Mouse (Mus musculus) limb, embryonic 11.5 days (tissue): ENCODE measurements around the gene Tmem176b. TPM values are rescaled to one million over a fixed set of nuclear protein-coding genes. Genes with fewer than 3 reads are reported as not detected.
A peak's percentile ranks its signal among the peaks of the same experiment; 100 is the strongest.
"Not testable (repeated sequence)": the region's sequence is repeated elsewhere in the genome, so short reads cannot be mapped to it uniquely, and the experiment has no call there.

Experiments
- ATAC-seq: fragments of 200-750 bp; cut with Nextera tagmentation; 2 replicates; pipeline ENCODE4 v1.8.0; 2017; ENCODE audit warnings: low read depth; ENCODE audit not compliant: insufficient number of reproducible peaks, low FRiP score, low TSS enrichment
- DNase-seq: peaks from one replicate; pipeline ENCODE4 v3.0.0-alpha.2; 2015; ENCODE audit warnings: low spot score
- H3K27ac ChIP-seq: fragments of 300-500 bp; sonication (generic); replicated peaks from 2 replicates; pipeline ENCODE4 v1.5.1; 2014; ENCODE audit warnings: low read depth, mild to moderate bottlenecking, low read length
- H3K27me3 ChIP-seq: fragments of 300-500 bp; sonication (generic); 2 replicates; pipeline ENCODE4 v1.6.1; 2014; ENCODE audit warnings: mild to moderate bottlenecking, low read length, mixed read lengths; ENCODE audit not compliant: control insufficient read depth, insufficient read depth
- H3K36me3 ChIP-seq: fragments of 300-500 bp; sonication (generic); 2 replicates; pipeline ENCODE4 v1.6.1; 2014; ENCODE audit warnings: mild to moderate bottlenecking, low read length, moderate library complexity, mixed read lengths; ENCODE audit not compliant: control insufficient read depth, insufficient read depth
- H3K4me1 ChIP-seq: fragments of 300-500 bp; sonication (generic); 2 replicates; pipeline ENCODE4 v1.6.1; 2014; ENCODE audit warnings: low read length, mixed read lengths; ENCODE audit not compliant: control insufficient read depth, insufficient read depth
- H3K4me2 ChIP-seq: fragments of 300-500 bp; sonication (generic); 2 replicates; pipeline ENCODE4 v1.6.1; 2014; ENCODE audit warnings: low read depth, mild to moderate bottlenecking, moderate library complexity; ENCODE audit not compliant: severe bottlenecking
- H3K4me3 ChIP-seq: fragments of 300-500 bp; sonication (generic); 2 replicates; pipeline ENCODE4 v1.5.1; 2014; ENCODE audit warnings: low read depth, low read length
- H3K9ac ChIP-seq: fragments of 300-500 bp; sonication (generic); 2 replicates; pipeline ENCODE4 v1.6.1; 2014; ENCODE audit warnings: mild to moderate bottlenecking, low read length
- H3K9me3 ChIP-seq: fragments of 300-500 bp; sonication (generic); 2 replicates; pipeline ENCODE4 v1.6.1; 2016; ENCODE audit warnings: low read length; ENCODE audit not compliant: control insufficient read depth
- WGBS: fragments of 180-500 bp; shearing (Covaris S2); extraction: QIAGEN DNeasy Blood & Tissue Kit; methylation state at CpG from one replicate; pipeline ENCODE4 v1.1.7; 2014; 5-methylcytosine and 5-hydroxymethylcytosine counted together
- polyA plus RNA-seq: library from polyadenylated mRNA; unstranded; fragments of >200 nt; fragmentation: Nextera tagmentation; extraction: Ambion mirVana; gene quantifications from 2 replicates; pipeline ENCODE4 v1.2.1, GENCODE M21; 2014

Tmem176b gene
- polyA plus RNA-seq, 1 experiment from 2014 or later = 74.1 TPM

DNA sequence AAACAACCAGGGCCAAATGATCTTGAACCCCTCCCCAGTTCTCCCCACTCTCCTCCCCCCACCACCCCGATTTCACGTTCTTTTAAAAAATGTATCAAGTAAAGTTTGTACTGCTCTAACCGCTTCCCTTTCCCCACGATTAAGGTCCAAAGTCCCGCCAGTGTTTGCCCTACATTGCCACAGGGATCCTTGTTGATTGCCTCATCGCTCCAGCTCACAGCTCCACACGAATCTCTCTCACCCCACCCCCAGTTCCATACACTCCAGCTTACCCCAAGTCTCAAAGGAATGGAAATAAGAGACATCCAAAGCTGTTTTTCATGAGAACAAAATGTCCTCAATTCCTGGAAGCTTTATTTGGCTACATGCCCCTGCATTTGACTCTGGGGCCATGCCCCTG, 16.3 kb downstream of the Tmem176b start:
- H3K4me1 ChIP-seq = no peaks in the 10 kb centered on the region
- H3K27me3 ChIP-seq = no peaks in the 10 kb centered on the region
- ATAC-seq (no peak), DNase-seq (no peak)
- no peak overlapping the region for H3K9ac ChIP-seq
- H3K27ac ChIP-seq = no peak overlapping the region
- H3K9me3 ChIP-seq = no peaks in the 10 kb centered on the region
- 70% methylated on average over 7 of the region's 7 CpGs for WGBS
- H3K36me3 ChIP-seq = no peaks in the 10 kb centered on the region
- H3K4me3 ChIP-seq = no peak overlapping the region
- H3K4me2 ChIP-seq = no peak overlapping the region

DNA sequence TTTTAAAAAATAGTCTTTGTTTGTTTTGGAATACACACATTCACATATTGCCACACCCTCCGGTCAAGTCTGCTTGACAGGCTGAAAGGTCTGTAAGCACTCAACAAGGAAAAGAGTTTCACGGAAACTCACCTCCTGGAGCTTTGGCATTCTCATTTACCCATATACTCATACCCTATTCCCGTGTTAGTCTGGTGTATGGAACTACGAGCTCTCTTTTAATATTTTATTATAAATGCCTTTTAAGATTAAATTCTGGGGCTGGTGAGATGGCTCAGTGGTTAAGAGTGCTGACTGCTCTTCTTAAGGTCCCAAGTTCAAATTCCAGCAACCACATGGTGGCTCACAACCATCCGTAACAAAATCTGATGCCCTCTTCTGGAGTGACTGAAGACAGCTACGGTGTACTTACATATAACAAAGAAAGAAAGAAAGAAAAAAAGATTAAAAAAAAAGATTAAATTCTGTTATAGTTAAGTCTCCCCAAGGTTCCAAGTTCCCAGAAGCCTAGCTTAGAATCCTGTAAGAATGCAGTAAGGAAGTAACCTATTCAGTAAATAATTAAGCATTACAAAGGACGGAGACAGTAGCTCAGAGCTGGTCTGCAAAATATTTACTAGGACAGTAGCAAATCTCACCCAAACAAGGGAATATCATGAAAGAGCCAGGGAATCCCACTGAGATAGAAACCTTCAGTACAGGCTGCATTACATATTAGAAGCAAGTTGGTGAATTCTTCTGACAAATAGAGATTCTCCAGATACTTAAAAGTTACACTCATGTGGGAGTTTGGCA, 19.1 kb downstream of the Tmem176b start:
- not testable (repeated sequence) for ATAC-seq, H3K27me3 ChIP-seq, H3K4me2 ChIP-seq, H3K4me1 ChIP-seq, DNase-seq, H3K9me3 ChIP-seq, H3K27ac ChIP-seq, H3K4me3 ChIP-seq, H3K9ac ChIP-seq, H3K36me3 ChIP-seq
- 86% methylated on average over 7 of the region's 7 CpGs for WGBS

DNA sequence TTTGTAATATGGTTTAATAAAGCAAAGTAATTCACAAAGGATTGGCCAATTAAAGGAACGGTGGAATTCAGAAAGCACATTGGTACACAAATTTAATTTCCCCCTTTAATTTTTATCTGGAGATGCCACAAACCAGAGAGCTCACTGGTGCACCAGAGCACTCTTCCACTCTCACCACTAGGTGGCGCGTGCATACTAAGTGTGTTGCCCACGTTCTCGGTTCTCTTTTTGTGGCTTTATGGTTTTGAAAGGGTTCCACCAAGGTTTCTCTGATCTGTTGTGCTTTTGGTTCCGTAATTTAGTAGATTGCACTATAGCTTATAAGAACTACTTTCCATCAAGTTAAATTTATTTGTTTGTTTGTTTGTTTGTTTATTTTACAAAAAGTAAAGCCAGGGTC, 23.5 kb downstream of the Tmem176b start:
- Histone ChIP-seq H3K27me3 (no peaks in the 10 kb centered on the region), H3K9ac (no peak overlapping the region), H3K4me3 (no peak overlapping the region), H3K4me1 (no peaks in the 10 kb centered on the region), H3K4me2 (no peak overlapping the region), H3K36me3 (no peaks in the 10 kb centered on the region), H3K9me3 (no peaks in the 10 kb centered on the region), H3K27ac (no peak overlapping the region)
- ATAC-seq (no peak), DNase-seq (peak; percentile 78)
- WGBS = 10% methylated on average over 6 of the region's 6 CpGs

DNA sequence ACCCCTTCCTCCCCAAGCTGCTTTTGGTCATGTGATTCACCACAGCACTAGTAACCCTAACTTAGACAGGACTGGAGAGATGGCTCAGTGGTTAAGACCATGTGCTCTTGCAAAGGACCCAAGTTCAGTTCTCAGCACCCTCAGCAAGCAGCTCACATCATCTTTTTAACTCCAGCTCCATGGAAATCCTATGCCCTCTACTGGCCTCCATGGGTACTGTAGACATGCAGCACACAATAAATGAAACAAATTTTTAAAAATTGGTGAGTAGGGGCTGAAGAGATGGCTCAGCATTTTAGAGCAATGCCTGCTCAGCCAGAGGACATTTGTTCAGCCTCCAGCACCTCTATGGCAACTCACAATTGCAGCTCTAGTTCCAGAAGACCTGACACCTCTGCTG, 26.3 kb downstream of the Tmem176b start:
- Histone ChIP-seq H3K9me3 (no peaks in the 10 kb centered on the region), H3K4me2 (no peak overlapping the region)

DNA sequence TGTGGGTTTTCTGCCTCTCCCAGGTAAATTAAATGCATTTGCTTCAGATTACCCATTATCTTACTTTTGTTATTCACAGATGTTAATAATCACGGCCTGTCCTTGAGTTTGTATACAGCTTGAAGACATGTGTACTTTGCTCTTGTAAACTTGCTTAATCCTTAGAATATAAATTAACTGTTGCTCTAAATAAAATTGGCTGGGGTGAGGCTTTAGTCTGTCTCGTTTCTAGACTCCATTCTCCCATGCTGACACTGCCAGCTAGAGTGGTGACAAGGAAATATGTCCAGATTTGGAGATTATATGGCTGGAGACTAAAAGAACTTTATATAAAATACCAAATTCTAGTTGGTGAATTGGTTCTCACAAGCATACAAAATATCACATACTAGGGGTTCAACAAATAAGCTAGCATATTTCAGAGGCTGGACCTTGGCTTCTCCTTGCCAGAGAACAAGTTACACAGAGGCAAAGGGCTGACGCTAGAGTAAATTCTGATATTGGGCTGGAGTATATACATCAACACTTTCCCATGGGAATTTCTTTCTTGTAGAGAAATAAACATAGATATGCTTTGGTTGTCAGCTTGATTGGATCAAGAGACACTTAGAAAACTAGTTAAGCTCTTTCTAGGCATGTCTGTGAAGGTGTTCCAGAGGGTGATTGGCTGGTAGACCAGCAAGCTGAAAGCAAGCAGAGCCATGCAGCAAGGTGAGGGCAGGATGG, 31.6 kb downstream of the Tmem176b start:
- WGBS = 69% methylated on average over 3 of the region's 3 CpGs
- Histone ChIP-seq H3K4me3 (no peak overlapping the region), H3K36me3 (no peaks in the 10 kb centered on the region)

More for the DNA sequence above, 26.3 kb downstream of the Tmem176b start:
- Histone ChIP-seq H3K27me3 (no peaks in the 10 kb centered on the region), H3K27ac (no peak overlapping the region), H3K9ac (no peak overlapping the region), H3K36me3 (no peaks in the 10 kb centered on the region), H3K4me1 (no peaks in the 10 kb centered on the region), H3K4me3 (no peak overlapping the region)
- ATAC-seq (no peak), DNase-seq (no peak)

DNA sequence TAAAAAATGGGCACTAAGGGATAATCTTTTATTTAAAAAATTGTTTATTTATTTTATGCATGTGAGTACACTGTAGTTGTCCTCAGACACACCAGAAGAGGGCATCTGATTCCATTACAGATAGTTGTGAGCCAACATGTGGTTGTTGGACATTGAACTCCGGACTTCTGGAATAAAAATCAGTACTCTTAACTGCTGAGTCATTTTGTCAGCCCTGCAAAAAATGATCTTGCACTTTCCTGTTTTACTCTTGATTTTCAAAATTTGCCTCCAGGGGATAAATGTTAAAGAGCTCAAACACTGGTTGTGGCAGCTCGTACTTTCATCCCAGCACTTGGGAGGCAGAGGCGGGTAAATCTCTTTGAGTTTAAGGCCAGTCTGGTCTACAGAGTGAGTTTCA, 34.5 kb downstream of the Tmem176b start:
- 92% methylated on average over 3 of the region's 3 CpGs for WGBS
- H3K9me3 ChIP-seq = no peaks in the 10 kb centered on the region
- no peak overlapping the region for H3K4me3 ChIP-seq
- no peak overlapping the region for H3K27ac ChIP-seq
- H3K36me3 ChIP-seq = no peaks in the 10 kb centered on the region
- DNase-seq (no peak), ATAC-seq (no peak)
- no peaks in the 10 kb centered on the region for H3K27me3 ChIP-seq
- no peak overlapping the region for H3K9ac ChIP-seq
- H3K4me2 ChIP-seq = no peak overlapping the region
- H3K4me1 ChIP-seq = no peaks in the 10 kb centered on the region

More for the DNA sequence above, 31.6 kb downstream of the Tmem176b start:
- no peaks in the 10 kb centered on the region for H3K4me1 ChIP-seq
- DNase-seq (no peak), ATAC-seq (no peak)
- H3K27me3 ChIP-seq = no peaks in the 10 kb centered on the region
- no peak overlapping the region for H3K9ac ChIP-seq
- H3K27ac ChIP-seq = no peak overlapping the region
- H3K4me2 ChIP-seq = no peak overlapping the region
- H3K9me3 ChIP-seq = no peaks in the 10 kb centered on the region

DNA sequence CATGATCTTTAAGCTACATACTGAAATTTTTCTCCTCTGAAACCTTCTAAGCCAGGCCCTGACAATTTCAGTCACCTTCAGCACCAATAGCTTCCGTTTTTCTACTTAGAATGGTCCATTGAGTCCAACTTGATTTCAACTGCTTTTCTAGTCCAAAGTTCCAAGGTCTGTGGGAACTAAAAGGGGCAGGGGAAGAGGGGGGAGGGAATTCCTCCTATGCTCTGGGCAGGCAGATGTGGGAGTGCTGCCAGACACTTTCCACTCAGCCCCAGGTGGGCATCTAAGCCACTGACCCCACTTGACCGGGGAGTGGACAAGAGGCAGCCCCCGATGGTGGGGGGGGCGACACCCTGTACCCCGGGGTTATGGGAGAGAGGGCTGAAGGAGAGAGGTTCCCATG, 37.0 kb downstream of the Tmem176b start:
- H3K36me3 ChIP-seq = no peaks in the 10 kb centered on the region
- H3K4me3 ChIP-seq = no peak overlapping the region
- 75% methylated on average over 5 of the region's 5 CpGs for WGBS
- no peaks in the 10 kb centered on the region for H3K9me3 ChIP-seq
- no peak overlapping the region for H3K27ac ChIP-seq
- H3K4me2 ChIP-seq = no peak overlapping the region
- no peaks in the 10 kb centered on the region for H3K4me1 ChIP-seq
- H3K9ac ChIP-seq = no peak overlapping the region
- no peaks in the 10 kb centered on the region for H3K27me3 ChIP-seq
- ATAC-seq = no peak
- no peak for DNase-seq

DNA sequence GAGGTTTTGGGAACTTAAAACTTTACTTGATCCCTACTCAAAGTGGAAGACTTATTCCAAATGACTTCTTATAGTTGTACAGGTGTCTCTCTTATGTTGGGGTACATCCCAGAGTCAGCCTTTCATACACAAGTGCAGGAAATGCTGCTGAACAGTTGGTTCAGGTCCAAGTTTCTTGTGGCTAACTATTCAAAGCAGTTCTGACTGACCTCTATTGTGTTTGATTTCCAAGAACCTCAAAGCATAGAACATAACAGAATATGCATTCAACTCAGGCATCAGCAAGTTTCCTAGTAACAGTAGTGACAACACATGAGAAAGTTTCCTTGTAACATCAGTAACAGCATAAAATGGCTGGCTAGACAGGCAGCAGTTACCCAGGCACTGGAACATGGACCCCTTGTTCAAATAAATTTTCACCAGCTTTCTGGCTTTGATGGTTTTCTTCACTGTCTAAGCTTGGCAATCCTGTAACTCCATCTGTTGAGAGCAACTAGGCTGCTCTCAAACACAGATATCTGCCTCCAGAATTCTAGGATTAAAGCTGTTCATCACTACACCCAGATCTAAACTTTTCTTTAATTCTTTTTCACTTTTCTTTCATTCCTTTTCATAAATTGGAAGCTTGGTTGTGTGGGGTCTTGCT, 37.8 kb downstream of the Tmem176b start:
- Histone ChIP-seq H3K9ac (no peak overlapping the region), H3K27me3 (no peaks in the 10 kb centered on the region), H3K9me3 (no peaks in the 10 kb centered on the region), H3K4me2 (no peak overlapping the region), H3K4me1 (no peaks in the 10 kb centered on the region), H3K27ac (no peak overlapping the region), H3K36me3 (no peaks in the 10 kb centered on the region), H3K4me3 (no peak overlapping the region)
- DNase-seq (no peak), ATAC-seq (no peak)
